Mouse (Mus musculus) fibroblast of lung, adult 2 months (primary cell): ENCODE measurements around the gene Eftud2.
A peak's percentile ranks its signal among the peaks of the same experiment; 100 is the strongest.

Experiments
- DNase-seq: peaks from one replicate; pipeline ENCODE4 v3.0.0-alpha.2; 2011; ENCODE audit warnings: low read depth

The Eftud2 gene

DNA sequence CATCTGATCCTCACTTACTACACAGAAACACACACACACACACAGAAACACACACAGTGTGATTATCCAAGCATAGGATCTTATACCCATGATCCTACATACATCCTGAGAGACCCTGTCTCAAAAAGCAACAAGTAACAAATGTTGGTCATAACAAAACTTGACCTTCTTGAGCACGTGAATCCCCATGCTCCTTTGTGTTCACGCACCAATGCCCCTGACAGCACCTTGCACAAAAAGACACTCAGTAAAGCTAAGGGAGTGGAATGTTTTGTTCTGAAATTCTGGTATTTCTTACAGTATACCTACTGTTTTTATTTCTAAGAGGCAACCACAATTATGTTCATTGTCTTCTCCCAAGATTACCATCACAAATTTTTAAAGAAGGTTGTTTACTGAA lies 1.2 kb downstream of the Eftud2 start:
- no peak for DNase-seq

GRCm38 (mm10) chr11:102874801-102875334 lies 5.9 kb downstream of the Eftud2 start:
- no peak for DNase-seq

- peak; percentile 54 for DNase-seq
Measured at GRCm38 (mm10) chr11:102864272-102864671, 16.5 kb downstream of the Eftud2 start.

GRCm38 (mm10) chr11:102859933-102860332 lies 20.9 kb downstream of the Eftud2 start:
- DNase-seq = no peak

GRCm38 (mm10) chr11:102858951-102859350 lies 21.8 kb downstream of the Eftud2 start:
- DNase-seq = no peak

DNA sequence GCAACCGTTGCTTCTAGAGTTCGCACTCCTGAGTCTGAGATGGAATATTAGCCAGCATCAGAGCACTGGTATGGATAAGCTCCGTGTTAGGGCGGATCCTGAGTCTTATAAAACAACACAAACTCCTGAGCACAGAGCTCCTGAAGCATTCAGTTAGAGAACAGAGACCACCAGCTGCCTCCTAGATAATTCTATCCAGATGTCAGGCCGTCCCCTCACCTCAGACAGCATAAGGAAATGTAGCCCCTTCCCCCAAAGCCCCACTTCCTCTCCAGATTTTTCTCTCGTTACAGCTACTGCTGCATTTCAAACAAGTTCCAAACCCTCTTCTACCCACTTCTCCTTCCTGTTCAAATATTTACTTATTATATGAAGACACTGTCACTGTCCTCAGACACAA lies 24.8 kb downstream of the Eftud2 start:
- no peak for DNase-seq

DNA sequence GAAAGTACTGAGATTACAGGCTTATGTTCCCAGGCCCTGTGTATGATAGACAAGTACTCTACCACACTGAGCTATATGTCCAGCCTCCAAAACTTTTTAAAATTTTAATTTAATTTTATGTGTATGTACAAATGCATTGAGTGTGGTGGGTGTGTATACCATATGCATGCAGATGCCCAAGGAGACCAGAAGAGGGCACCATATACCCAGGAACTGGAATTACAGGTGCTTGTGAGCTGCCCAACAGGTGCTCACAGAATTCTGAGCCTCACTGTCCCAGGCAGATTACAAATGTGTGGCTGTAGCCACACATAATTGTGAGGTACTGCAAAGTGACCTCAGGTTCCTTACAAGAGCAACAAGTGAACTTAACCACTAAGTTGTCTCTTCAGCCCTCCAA lies 27.0 kb downstream of the Eftud2 start:
- no peak for DNase-seq

DNA sequence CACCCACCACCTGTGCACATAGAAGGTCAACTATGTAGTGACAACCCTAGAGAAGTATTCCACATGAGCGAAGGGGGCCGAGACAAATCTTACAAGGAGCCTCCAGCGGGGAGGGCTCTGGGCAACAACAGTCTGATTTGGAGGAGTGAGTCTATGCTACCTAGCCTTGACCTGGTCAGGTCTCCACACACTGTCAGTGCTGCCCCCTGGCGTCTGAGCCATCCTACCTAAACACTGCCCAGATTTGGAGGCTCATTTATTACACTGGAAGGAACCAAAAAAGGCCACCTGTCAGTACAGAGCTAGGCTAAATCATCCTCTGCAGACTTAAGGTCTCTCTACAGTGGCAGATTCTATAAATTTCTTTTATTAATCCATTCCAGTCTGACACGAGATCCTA lies 28.9 kb downstream of the Eftud2 start:
- DNase-seq = peak; percentile 27

DNA sequence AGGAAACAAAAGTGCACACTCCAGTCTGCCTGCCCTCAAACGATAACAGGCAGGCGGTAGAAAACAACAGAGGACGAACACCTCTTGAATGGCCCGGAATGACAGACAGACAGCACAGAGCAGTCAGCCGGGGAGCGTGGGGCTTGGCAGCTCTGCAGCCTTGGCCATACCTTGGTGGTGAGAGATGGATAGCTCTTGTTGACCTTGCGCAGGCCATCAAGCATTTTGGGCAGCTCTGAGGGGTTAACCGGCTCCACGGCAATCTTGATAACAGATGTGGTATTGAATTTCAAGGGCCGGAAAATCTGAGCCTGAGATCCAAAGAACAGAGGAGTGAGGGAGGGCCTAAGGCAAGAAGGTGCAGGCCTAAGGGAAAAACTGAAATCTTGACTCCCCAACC lies 34.9 kb downstream of the Eftud2 start:
- DNase-seq = no peak

- no peak for DNase-seq
Measured at GRCm38 (mm10) chr11:102838616-102839150, 42.1 kb downstream of the Eftud2 start.

- no peak for DNase-seq
Measured at GRCm38 (mm10) chr11:102838126-102838525, 42.7 kb downstream of the Eftud2 start.

GRCm38 (mm10) chr11:102837385-102837784 lies 43.4 kb downstream of the Eftud2 start:
- no peak for DNase-seq

GRCm38 (mm10) chr11:102836146-102836545 lies 44.6 kb downstream of the Eftud2 start:
- DNase-seq = no peak

GRCm38 (mm10) chr11:102835549-102835948 lies 45.2 kb downstream of the Eftud2 start, which contains the start of gene Higd1b:
Gene Higd1b (plus strand): TSS chr11:102835849.
- no peak for DNase-seq

DNA sequence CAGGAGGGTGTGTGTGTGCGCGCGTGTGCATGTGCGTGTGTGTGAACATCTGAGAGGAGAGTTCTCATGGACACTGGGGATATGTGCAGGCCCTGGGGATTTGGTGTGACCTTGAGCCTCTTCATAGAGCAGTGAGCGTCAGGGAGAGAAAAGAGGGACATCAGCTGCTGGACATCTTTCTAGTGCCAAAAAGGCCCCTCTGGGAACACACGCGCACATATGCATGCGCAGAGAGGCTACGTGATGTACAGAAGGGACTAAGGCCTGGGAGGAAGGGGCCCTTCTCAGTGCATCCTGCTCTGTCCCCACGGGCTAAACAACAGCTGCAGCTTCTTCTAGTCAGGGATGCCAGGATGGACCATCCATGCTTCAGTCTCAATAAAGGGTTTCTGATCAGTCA lies 46.6 kb downstream of the Eftud2 start:
- no peak for DNase-seq

DNA sequence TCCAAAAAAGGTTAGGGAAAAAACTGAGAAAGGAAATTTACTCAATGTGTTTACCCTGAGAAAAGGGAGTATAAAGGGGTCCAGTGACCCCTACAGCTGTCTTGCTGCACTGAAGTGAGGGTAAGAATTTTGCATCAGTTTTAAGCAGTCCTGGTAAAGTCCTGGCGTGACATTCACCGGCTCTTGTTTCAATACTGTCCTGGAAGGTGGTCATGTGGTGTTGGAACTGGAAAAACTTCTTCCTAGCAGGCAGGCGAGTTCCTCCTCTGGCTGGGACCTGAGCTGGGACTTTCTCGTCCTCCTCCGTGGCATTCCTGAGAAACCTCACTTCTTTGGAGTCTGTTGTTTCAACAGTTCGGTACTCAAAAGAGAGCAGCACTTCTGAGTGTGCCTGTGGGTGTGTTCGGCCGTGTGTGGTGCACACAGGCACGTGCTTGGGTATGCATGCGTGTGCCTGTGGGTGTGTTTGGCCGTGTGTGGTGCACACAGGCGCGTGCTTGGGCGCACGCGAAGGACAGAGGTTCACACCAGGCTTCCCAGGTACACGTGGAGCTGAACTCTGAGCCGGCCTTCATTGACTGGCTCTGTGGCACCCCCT lies 48.0 kb downstream of the Eftud2 start:
- DNase-seq = no peak

GRCm38 (mm10) chr11:102830276-102830675 lies 50.5 kb downstream of the Eftud2 start:
- no peak for DNase-seq

DNA sequence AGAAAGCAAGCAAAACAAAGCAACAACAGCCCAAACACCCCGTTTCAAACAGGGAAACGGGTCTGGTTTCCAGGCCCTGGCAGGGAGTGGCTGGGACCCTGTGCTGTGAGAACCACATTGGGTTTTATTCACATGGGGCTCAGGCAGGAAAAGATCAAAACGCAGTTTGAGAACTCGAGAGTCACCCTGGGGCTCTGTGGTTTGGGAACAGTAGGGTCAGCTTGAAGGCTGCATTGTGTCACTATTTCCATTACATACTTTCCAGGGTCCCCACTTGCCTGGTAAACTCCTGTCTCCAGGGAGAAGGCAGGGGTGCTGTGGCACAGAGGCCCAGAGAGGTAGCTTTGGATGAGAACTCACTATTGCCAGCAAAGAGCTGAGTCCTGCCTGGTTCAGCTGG lies 53.7 kb downstream of the Eftud2 start:
- no peak for DNase-seq

GRCm38 (mm10) chr11:102826476-102826875 lies 54.3 kb downstream of the Eftud2 start:
- no peak for DNase-seq

DNA sequence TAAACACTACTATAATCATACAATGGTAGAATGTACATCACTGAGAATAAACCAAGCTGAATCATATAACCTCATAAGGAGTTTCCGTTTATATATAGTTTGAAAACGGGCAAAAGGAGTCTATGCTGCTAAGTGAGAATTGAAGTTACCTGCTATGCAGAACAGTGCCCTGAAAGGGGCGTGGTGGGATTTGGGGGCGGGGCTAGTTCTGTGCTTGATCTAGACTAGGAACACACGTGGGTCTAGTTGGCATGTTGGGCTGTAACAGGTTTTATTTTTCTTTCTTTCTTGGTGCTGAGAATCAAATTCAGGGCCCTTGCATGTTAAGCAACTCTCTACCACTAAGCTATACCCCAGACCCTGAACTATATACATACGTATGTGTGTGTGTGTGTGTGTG lies 59.6 kb downstream of the Eftud2 start:
- no peak for DNase-seq

DNA sequence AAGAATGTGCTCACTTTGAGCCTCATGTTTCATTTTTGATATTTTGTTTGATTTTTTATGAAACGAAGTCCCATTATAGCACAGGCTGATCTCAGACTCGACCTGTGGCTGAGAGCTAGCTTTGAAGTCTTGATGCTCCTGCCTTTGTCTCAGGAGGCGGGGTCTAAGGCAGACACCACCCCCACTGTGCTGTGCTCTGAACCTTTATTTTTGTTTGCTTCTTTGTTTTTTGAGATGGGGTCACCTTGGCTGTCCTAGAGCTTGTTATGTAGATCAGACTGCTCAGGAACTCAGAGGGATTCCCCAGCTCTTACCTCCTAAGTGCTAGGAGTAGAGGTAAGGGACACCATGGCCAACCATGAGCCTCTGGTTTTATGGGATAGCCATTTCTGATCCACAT lies 60.4 kb downstream of the Eftud2 start:
- no peak for DNase-seq

- DNase-seq = no peak
Measured at GRCm38 (mm10) chr11:102819783-102820385, 60.9 kb downstream of the Eftud2 start.

DNA sequence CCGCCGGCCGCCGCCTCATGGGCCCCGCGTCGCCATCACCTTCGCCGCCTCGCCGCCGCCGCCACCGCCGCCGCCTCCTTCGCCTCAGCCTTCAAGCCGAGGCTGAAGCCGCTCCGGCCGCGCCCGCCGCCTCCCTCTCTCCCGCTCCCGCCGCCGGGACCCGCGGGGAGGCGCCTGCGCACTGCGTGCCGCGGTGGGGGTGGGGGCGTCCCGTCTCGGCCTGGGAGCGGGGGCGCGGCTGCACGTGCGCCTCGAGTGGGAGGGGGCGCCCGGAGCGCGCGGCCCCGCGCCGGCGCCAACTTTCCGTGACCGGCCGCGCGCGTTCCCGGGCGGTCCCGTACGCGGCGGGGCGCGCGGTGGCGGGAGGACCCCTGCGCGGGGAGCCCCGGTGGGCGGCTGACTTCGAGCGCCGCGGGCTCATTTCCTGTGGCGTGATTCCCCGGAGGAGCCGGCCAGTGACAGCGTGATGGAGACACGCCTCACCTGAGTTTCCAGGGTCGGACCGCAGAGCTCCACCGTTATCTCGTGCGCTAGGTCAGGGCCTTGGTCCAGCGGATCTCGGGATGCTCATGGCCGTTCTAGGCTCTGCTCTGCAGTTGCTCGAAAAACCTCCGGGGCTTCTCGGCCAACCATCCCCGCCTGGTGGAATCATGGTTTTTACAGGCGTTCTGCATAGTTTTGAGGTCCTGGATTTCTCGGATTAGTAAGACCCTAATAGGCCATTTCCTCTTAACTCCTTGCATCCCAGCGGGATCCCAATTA lies 61.6 kb downstream of the Eftud2 start, which contains the start of gene Gjc1:
Gene Gjc1 (minus strand): TSS at position 680 of the 762 bp plus-strand sequence.
- DNase-seq = peak; percentile 49
